Mouse (Mus musculus): ENCODE data around the gene Evi5l. TPM values are rescaled to one million over a fixed set of nuclear protein-coding genes. Genes with fewer than 3 reads are reported as not detected.

Evi5l gene
- polyA plus RNA-seq, 1 experiment from 2014 or later = 24.8 TPM

DNA sequence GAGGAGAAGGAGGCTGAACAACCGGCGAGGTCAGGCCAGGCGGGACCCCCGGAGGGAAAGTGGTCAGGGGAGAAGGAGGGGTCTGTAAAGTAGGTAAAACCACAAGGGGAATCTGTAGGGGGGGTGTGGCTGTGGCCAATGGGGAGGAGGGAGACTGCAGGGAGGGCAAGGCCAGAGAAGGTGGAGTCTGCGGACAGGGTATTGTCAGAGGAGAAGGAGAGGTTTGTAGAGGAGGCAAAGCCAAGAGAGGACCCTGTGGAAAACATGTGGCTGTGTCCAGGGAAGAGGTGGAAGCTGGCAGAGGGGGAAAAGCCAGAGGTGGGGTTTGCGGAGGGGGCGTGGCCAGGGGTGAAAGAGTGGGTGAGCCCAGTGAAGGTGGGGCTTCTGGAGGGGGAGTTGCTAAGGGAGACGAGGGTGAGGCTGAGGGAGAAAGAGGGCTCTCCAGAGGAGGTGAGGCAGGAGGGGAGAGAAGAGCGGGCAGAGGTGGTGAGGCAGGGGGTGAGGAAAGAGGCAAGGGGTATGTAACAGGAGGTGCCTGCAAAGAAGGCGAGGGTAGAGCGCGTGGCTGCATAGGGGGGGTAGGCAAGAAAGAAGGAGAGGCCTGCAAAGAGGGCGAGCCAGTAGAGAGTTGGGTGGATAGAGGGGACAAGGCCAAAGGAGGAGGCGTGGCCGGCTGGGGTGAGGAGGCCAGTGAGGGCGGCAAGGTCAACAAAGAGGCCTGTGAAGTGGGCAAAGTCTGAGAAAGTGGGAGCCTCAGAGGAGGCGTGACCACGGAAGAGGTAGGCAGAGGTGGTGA lies 47.0 kb downstream of the Evi5l start:
- no peaks in the 10 kb centered on the region for H3K9me3 ChIP-seq (ENCODE audit: control insufficient read depth, low read length)
- H3K4me1 ChIP-seq (ENCODE audit: control insufficient read depth, insufficient read depth, low read length) = peaks cover 33% of the 10 kb centered on the region
- peak; percentile 10 for ATAC-seq (ENCODE audit: low FRiP score)
- H3K4me3 ChIP-seq (ENCODE audit: low read depth, low read length) = peak overlapping the region; percentile 27
- no peak overlapping the region for H3K27ac ChIP-seq (ENCODE audit: low read depth, low read length)
- peaks cover 14% of the 10 kb centered on the region for H3K36me3 ChIP-seq (ENCODE audit: control insufficient read depth, insufficient read depth, low read length)
- H3K27me3 ChIP-seq (ENCODE audit: control insufficient read depth, insufficient read depth, low read length) = no peaks in the 10 kb centered on the region; the same call in 1 of the 2 replicates
- 5% methylated on average over 18 of the region's 18 CpGs for WGBS
- peak overlapping the region; percentile 58 for H3K4me2 ChIP-seq
- H3K9ac ChIP-seq (ENCODE audit: low read length) = peak overlapping the region; percentile 51
- DNase-seq (ENCODE audit: low spot score, missing footprints) = peak; percentile 92

DNA sequence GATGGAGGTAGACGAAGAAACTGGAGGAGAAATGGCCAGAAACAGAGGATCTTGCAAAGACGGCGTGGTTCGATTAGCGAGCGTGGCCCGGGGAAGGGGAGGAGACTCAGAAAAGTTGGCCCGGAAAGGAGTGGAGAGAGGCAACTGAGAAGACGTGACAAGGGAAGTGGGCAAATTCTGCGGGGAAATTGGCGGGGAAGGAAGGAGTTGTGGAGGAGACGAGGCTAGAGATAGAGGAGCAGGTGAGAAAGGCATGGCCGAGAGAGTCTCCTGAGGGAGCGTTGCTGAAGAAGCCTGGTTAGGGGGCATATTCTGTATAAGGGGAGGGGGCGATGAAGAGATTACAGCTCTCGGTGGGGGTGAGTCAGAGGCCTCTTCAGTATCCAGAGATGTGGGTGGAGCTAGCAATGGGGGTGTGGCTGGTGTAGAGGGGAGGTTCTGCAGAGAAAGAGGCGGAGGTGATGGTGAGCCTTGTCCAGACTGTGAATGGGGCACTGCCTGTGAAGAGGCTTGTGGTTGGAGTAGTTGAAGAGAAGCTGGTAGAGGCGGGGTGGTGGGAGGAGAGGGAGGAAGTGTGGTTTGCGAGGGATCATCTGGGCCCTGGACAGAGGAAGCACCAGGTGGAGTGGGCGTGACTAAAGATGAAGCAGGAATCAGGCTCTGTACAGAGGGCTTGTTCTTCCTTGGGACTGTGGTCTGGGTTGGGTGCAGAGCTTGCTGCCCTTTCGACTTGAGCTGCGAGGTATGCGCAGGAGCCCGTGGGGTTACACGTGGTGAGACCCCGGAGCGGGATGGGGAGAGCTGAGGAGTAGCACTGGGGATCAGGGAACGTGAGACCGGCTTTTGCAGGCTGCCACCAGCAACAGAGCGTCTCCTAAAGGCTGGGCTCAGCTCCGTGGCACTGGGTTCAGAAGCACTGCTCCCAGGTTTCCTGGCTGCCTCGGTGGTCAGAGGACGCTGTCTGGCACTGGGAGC lies 47.9 kb downstream of the Evi5l start:
- Histone ChIP-seq H3K9me3 (ENCODE audit: control insufficient read depth, low read length) (no peaks in the 10 kb centered on the region), H3K4me3 (ENCODE audit: low read depth, low read length) (peak overlapping the region; percentile 27), H3K9ac (ENCODE audit: low read length) (peak overlapping the region; percentile 51; the same call in 1 of the 2 replicates), H3K27ac (ENCODE audit: low read depth, low read length) (no peak overlapping the region), H3K4me2 (peak overlapping the region; percentile 58), H3K36me3 (ENCODE audit: control insufficient read depth, insufficient read depth, low read length) (peaks cover 14% of the 10 kb centered on the region), H3K27me3 (ENCODE audit: control insufficient read depth, insufficient read depth, low read length) (no peaks in the 10 kb centered on the region; the same call in 1 of the 2 replicates), H3K4me1 (ENCODE audit: control insufficient read depth, insufficient read depth, low read length) (peaks cover 33% of the 10 kb centered on the region)
- DNase-seq (ENCODE audit: low spot score, missing footprints) (peak; percentile 92), ATAC-seq (ENCODE audit: low FRiP score) (peak; percentile 5)
- 10% methylated on average over 33 of the region's 33 CpGs for WGBS

DNA sequence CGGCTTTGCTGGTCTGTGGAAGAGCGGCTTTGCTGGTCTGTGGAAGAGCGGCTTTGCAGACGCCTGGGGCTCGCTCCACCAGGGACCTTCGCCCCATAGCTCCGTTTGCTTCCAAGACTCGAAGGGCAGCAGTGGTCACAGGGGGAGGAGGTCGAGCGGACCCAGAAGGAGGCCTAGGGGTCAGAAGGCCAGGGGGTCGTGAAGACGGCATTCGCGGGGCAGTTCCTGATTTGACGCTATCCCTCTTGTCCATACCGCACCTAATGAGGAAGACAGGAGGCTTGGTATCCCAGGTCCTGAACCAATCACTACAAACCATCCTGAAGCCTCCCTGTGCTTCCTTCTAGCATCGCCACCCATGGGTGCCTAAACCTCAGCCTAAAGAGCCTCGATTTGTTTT lies 49.9 kb downstream of the Evi5l start:
- peaks cover 33% of the 10 kb centered on the region for H3K4me1 ChIP-seq (ENCODE audit: control insufficient read depth, insufficient read depth, low read length)
- ATAC-seq (ENCODE audit: low FRiP score) (peak; percentile 0; the same call in 1 of the 2 replicates), DNase-seq (ENCODE audit: low spot score, missing footprints) (no peak)
- H3K36me3 ChIP-seq (ENCODE audit: control insufficient read depth, insufficient read depth, low read length) = no peaks in the 10 kb centered on the region
- H3K4me3 ChIP-seq (ENCODE audit: low read depth, low read length) = peak overlapping the region; percentile 64
- H3K9ac ChIP-seq (ENCODE audit: low read length) = peak overlapping the region; percentile 82
- no peak overlapping the region for H3K27ac ChIP-seq (ENCODE audit: low read depth, low read length)
- H3K27me3 ChIP-seq (ENCODE audit: control insufficient read depth, insufficient read depth, low read length) = no peaks in the 10 kb centered on the region; the same call in 1 of the 2 replicates
- WGBS = 8% methylated on average over 18 of the region's 18 CpGs
- no peaks in the 10 kb centered on the region for H3K9me3 ChIP-seq (ENCODE audit: control insufficient read depth, low read length)
- H3K4me2 ChIP-seq = peak overlapping the region; percentile 81

DNA sequence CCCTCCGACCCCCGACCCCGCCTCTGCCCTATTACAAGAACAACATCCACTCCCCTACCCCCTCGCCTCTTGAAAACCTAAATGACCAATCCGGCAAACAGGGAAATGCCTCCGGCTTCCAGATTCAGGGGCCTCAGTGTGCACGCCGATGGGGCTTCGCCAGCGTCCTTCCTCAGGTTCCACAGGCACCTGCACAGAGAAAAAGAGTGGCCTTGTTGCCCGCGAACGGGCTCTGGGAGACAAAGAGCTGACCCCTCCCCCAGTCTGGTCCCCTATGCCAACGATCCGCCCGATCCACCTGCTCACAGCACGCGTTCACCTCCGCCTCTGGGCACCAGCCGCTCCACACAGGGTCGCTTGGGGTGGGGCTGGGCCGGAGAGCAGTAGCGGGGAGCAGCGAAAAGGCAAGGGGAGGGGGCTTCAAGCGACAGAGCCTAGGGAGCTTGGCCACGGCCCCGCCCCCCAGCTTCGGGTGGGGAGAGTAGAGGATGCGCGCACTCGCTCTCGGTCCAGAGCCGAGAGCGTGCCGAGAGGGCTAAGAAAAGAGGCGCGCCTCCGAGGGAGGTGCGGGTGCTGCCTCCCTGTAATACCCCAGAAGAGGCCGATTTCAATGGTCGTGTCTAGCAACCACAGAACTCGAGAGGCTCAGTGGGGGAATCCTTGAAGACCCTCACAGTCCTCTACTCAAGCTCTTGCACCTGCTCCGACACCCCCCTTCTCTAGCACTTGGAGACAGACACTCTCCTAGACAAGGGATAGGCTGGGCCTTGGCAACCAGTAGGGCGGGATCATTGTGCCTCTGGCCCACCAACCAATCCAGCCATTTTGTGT lies 50.6 kb downstream of the Evi5l start, which contains the start of gene Prr36:
Gene Prr36 (minus strand): TSS at position 669 of the 831 bp plus-strand sequence.
- peak; percentile 90 for ATAC-seq (ENCODE audit: low FRiP score)
- peak; percentile 97 for DNase-seq (ENCODE audit: low spot score, missing footprints)
- WGBS = under 1% methylated on average over 44 of the region's 44 CpGs
- H3K9ac ChIP-seq (ENCODE audit: low read length) = peak within 1 kb of the TSS; percentile 82
- H3K27ac ChIP-seq (ENCODE audit: low read depth, low read length) = peak within 1 kb of the TSS; percentile 73
- peaks cover 33% of the 10 kb centered on the region for H3K4me1 ChIP-seq (ENCODE audit: control insufficient read depth, insufficient read depth, low read length)
- H3K4me3 ChIP-seq (ENCODE audit: low read depth, low read length) = peak within 1 kb of the TSS; percentile 64
- H3K27me3 ChIP-seq (ENCODE audit: control insufficient read depth, insufficient read depth, low read length) = no peaks in the 10 kb centered on the region; the same call in 1 of the 2 replicates
- peak within 1 kb of the TSS; percentile 81 for H3K4me2 ChIP-seq
- H3K9me3 ChIP-seq (ENCODE audit: control insufficient read depth, low read length) = no peaks in the 10 kb centered on the region
- no peaks in the 10 kb centered on the region for H3K36me3 ChIP-seq (ENCODE audit: control insufficient read depth, insufficient read depth, low read length)

DNA sequence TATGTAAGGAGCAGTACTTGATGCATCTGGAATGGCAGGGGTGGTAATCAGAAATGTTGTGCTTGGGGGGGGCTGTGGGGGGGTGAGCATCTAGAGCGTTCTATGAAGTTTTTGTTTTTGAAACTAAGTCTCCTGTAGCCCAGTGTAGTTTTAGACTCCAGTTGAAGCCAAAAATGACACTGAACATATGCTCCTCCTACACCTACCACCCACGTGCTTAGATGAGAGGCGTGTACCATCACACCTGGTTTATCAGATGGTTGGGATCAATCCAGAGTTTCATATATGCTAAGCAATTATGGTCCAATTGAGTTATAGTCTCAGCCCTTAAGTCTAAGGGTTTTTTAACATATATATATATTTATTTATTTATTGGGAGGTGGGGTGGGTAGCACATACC lies 53.2 kb downstream of the Evi5l start:
- Histone ChIP-seq H3K27ac (ENCODE audit: low read depth, low read length) (no peak overlapping the region), H3K36me3 (ENCODE audit: control insufficient read depth, insufficient read depth, low read length) (no peaks in the 10 kb centered on the region), H3K4me3 (ENCODE audit: low read depth, low read length) (no peak overlapping the region), H3K9me3 (ENCODE audit: control insufficient read depth, low read length) (no peaks in the 10 kb centered on the region), H3K4me2 (no peak overlapping the region), H3K9ac (ENCODE audit: low read length) (no peak overlapping the region), H3K4me1 (ENCODE audit: control insufficient read depth, insufficient read depth, low read length) (peaks cover 14% of the 10 kb centered on the region), H3K27me3 (ENCODE audit: control insufficient read depth, insufficient read depth, low read length) (no peaks in the 10 kb centered on the region; the same call in 1 of the 2 replicates)
- DNase-seq (ENCODE audit: low spot score, missing footprints) = no peak
- ATAC-seq (ENCODE audit: low FRiP score) = no peak
- 92% methylated on average over 3 of the region's 3 CpGs for WGBS

DNA sequence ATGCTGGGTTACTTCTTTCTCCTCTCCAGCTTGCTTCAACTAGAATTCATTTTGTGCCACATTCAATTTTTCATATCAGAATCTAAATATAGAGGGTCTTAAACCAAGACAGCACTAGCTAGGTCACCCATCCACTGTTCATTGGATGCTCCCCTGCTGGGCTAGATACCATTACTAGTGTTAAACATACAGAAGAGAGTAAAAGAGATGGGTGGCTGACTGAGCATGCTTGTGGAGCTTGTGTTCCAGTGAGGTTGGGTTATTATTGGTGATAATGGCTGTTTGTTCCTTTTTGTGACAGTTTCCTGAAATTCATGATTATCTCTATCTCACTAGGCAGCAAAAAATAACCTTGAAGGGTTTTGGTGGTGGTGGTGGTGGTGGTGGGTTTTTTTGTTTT lies 55.7 kb downstream of the Evi5l start:
- Histone ChIP-seq H3K4me1 (ENCODE audit: control insufficient read depth, insufficient read depth, low read length) (0 out of 2 replicates have a peak, but pooled peaks cover 5% of the 10 kb centered on the region), H3K36me3 (ENCODE audit: control insufficient read depth, insufficient read depth, low read length) (no peaks in the 10 kb centered on the region), H3K9ac (ENCODE audit: low read length) (no peak overlapping the region), H3K4me3 (ENCODE audit: low read depth, low read length) (no peak overlapping the region), H3K27ac (ENCODE audit: low read depth, low read length) (no peak overlapping the region), H3K9me3 (ENCODE audit: control insufficient read depth, low read length) (no peaks in the 10 kb centered on the region), H3K27me3 (ENCODE audit: control insufficient read depth, insufficient read depth, low read length) (peaks cover 6% of the 10 kb centered on the region; the same call in 1 of the 2 replicates), H3K4me2 (no peak overlapping the region)
- DNase-seq (ENCODE audit: low spot score, missing footprints) = no peak
- ATAC-seq (ENCODE audit: low FRiP score) = no peak

DNA sequence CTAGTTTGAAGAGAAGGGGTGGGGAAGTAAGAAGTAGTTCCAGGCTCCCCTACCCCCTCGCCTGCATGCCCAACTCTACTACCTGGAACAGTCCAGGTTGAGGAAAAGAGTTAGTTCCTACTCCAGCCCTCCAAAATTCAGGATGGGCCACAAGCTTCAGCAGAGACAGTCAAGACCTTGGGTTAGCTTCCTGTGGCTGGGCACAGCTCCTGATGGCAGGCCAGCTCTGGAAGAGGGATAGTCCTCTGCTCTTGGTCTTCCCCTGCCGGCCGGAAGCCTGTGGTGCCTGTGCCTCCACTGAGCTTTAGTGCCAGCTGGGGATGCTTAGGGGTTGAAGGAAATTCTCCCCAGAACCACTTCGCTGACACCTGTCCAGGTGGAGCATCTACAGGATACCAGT lies 60.0 kb downstream of the Evi5l start:
- Histone ChIP-seq H3K4me1 (ENCODE audit: control insufficient read depth, insufficient read depth, low read length) (0 out of 2 replicates have a peak, but pooled peaks cover 5% of the 10 kb centered on the region), H3K36me3 (ENCODE audit: control insufficient read depth, insufficient read depth, low read length) (no peaks in the 10 kb centered on the region), H3K9ac (ENCODE audit: low read length) (peak overlapping the region; percentile 17; the same call in 1 of the 2 replicates), H3K4me2 (peak overlapping the region; percentile 31), H3K4me3 (ENCODE audit: low read depth, low read length) (0 out of 2 replicates have a peak overlapping the region, but pooled peaks have one; percentile 6), H3K27ac (ENCODE audit: low read depth, low read length) (no peak overlapping the region), H3K9me3 (ENCODE audit: control insufficient read depth, low read length) (no peaks in the 10 kb centered on the region), H3K27me3 (ENCODE audit: control insufficient read depth, insufficient read depth, low read length) (peaks cover 6% of the 10 kb centered on the region; the same call in 1 of the 2 replicates)
- 22% methylated on average over 4 of the region's 4 CpGs for WGBS
- DNase-seq (ENCODE audit: low spot score, missing footprints) = peak; percentile 80
- no peak for ATAC-seq (ENCODE audit: low FRiP score)

DNA sequence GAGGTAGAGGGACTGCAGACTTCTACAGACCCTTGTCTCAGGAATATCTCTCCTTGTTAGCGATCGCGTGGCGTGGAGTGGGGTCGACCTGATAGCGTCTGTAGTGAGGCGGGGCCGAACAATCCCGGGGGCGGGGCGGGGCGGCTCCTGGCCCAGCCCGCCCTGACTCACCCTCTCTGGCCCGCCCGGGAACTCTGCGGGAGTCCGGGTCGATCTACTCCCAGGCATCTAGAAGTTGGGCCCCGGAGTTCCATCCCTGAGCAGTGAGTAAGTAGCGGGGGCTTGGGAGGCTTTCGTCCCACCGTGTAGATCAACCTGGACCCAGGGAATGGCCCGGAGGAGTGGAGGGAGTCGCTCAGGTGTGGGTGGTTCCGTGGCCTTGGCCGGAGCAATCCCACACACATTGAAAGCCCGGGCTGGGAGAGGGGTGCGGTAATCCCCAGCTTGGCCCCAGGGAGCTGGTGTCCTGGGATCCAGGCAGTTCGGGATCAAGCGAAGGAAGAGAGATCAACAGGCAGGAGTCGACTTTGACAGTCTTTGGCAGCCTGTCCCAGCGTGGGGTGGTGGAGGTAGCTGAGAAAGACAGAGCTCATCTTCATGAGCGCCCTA lies 60.5 kb downstream of the Evi5l start, which contains the start of gene Lrrc8e:
Gene Lrrc8e (plus strand): TSS at position 89 of the 609 bp plus-strand sequence.
- Histone ChIP-seq H3K4me2 (peak within 1 kb of the TSS; percentile 31), H3K27ac (ENCODE audit: low read depth, low read length) (no peak within 1 kb of the TSS), H3K36me3 (ENCODE audit: control insufficient read depth, insufficient read depth, low read length) (no peaks in the 10 kb centered on the region), H3K4me3 (ENCODE audit: low read depth, low read length) (0 out of 2 replicates have a peak within 1 kb of the TSS, but pooled peaks have one; percentile 6), H3K4me1 (ENCODE audit: control insufficient read depth, insufficient read depth, low read length) (0 out of 2 replicates have a peak, but pooled peaks cover 5% of the 10 kb centered on the region), H3K9me3 (ENCODE audit: control insufficient read depth, low read length) (no peaks in the 10 kb centered on the region), H3K27me3 (ENCODE audit: control insufficient read depth, insufficient read depth, low read length) (peaks cover 6% of the 10 kb centered on the region; the same call in 1 of the 2 replicates), H3K9ac (ENCODE audit: low read length) (peak within 1 kb of the TSS; percentile 17; the same call in 1 of the 2 replicates)
- DNase-seq (ENCODE audit: low spot score, missing footprints) (peak; percentile 83), ATAC-seq (ENCODE audit: low FRiP score) (peak; percentile 48; the same call in 1 of the 2 replicates)
- WGBS = 4% methylated on average over 33 of the region's 33 CpGs
